Mouse (Mus musculus): ENCODE data around the gene Ccdc9. TPM values are rescaled to one million over a fixed set of nuclear protein-coding genes. Genes with fewer than 3 reads are reported as not detected.
"Not testable (repeated sequence)": the region's sequence is repeated elsewhere in the genome, so short reads cannot be mapped to it uniquely, and the experiment has no call there.

Gene Ccdc9
- total RNA-seq, 2 experiments from 2014 or later: 94.3 to 95.1 TPM

DNA sequence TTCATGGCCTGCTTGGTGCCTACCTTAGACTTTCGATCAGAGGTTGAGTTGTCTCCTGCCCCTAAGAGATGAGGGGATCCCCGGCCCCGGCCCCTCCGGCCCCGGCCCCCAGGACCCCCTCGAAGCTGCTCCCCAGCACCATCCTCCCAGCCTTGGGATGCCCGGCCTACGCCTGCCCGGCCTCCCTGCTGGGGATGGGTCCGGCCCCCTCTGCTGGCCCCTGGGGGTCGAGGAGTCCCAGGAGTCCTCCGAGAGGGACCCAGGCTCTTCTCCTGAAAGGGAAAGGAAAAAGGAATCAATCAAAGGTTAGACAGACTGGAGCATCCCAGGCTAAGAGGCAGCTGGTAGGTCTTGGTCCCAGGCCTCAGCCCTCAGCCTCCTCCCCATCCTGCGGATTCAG lies 4.3 kb downstream of the Ccdc9 start:
- intact Hi-C loops (cut with DNase I): no loop called here
- Histone ChIP-seq H3K27ac (no peak overlapping the region), H3K4me3 (no peak overlapping the region)
- no peak for DNase-seq (ENCODE audit: extremely low spot score in 1 of 2, low spot score in 2 of 2)
- TF ChIP-seq CTCF (IDR thresholded peaks at IDR 0.05): no peak

DNA sequence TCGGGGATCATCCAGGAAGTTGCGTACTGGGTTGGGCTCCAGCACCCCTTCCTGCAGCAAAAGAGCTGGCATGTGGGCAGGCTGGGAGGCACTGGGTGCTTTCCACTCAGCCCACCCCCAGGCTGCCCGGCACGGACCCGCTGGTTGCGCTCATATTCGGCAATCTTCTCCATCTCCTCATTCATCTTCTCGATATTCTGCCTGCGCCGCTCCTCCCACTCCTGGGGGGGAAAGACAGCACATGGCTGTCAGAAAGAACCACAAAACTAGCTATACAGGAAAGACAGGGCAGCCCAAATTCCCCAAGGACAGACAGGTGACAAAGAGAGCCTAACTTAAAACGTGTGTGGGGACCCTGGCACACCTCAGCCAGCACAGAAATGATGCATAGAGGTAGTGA lies 5.9 kb downstream of the Ccdc9 start:
- intact Hi-C loops (cut with DNase I): no loop called here
- Histone ChIP-seq H3K4me3 (no peak overlapping the region), H3K27ac (no peak overlapping the region)
- TF ChIP-seq CTCF (IDR thresholded peaks at IDR 0.05): no peak
- no peak for DNase-seq (ENCODE audit: extremely low spot score in 1 of 2, low spot score in 2 of 2)

DNA sequence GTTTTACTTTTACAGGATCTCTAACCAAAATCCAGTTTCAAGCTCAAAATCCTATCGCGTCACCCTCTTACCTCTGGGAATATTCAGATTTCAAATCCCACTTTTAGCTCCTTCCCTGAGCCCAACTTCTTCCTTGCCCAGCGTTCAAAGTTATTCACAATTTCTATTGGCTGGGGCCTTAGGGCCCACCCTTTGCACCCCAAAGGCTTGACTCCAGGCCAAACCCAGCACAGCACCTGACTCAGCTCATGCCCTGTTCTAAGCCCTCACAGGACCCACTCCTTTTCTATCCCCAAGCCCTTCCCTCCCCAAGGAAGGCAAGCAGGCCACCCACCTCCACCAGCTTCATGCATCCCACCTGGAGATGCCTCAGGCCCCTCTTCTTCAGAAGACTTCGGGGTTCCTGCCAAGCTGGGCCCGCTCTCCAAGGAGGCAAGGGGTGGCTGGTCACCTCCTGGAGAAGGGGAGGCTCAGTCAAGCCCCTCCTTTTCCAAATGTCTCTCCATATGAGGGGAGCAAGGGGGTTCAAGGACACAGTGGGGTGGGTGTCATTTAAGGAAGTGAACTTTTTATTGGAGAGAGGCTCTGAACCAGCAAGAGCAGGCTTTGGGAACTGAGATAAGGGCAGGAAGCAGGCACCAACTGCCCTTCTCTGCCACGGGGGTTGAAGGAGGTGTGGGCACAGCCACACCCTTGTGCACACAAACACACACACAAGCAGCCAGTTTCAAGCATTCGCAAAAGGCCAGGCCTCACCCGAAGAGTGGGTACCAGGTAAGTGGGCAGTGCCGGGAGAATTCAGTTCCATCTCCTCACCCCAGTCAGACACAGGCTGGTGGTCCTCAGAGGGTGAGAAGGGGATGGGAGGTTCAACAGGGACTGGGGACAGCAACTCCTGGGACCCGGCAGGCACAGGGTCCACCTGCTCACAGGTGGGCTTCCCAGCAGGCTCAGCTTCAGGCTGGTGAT lies 11.4 kb downstream of the Ccdc9 start:
- no peak for TF ChIP-seq CTCF (IDR thresholded peaks at IDR 0.05)
- intact Hi-C loops (cut with DNase I): no loop called here
- no peak for DNase-seq (ENCODE audit: extremely low spot score in 1 of 2, low spot score in 2 of 2)

DNA sequence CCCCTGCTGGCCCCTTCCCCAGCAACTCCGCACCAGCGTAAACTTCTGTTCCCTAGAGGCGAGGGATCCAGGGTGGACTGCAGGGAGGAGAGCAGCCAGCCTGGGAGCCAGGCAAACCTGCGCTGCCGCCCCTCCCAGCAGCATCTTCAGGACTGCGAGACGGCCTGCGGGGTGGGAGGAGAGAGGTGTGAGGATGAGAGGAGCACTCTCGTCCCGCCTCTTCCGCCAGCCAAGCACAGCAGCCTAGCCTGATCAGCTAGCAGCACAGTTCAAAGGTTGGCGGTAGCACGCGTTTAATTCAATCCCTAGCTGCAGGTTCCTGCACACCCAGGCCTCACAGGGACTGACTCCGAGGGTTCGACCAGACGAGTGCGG lies 12.8 kb downstream of the Ccdc9 start:
- intact Hi-C loops (cut with DNase I): no loop called here
- DNase-seq (ENCODE audit: extremely low spot score in 1 of 2, low spot score in 2 of 2): peak; percentile 62 to 67
- peak overlapping the region; percentile 86 for H3K4me3 ChIP-seq
- TF ChIP-seq CTCF (IDR thresholded peaks at IDR 0.05): no peak
- H3K27ac ChIP-seq: peak overlapping the region; percentile 67

More for the DNA sequence above, 11.4 kb downstream of the Ccdc9 start:
- no peak overlapping the region for H3K4me3 ChIP-seq
- H3K27ac ChIP-seq: no peak overlapping the region

DNA sequence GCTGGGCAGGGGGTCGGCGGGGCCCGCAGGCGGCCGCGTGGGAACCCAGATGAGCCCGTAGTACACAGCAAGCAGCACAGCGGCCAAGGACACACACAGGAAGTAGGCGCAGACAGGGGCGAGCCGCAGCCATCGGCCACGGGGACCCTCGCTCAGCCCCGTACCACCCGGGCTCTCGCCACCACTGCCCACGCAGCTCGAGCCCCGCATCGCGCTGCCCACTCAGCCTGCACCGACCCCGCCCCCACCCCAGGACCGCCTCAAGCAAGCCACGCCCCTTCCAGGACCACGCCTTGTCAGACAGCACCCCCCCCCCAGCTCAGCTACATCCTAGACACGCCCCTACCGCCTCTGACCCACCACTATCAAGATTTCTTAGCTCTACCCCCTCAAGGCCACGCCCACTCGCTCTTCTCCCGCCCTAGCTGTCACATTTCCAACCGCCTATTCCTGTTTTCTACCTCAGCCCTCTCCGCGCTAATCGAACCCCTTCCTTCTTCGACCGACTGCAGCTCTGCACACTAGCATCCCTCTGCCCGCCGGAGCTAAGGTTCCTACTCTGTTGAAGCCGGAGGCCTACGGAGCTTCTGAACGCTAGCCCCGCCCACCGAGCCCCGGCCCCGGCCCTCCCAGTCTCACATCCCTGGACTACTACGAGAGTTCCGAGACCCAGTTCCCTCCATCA lies 13.4 kb downstream of the Ccdc9 start, which contains the start of gene Inafm1:
Inafm1 (minus strand) TSS at position 537 of the 685 bp plus-strand sequence.
- peak within 1 kb of the TSS; percentile 89 for H3K27ac ChIP-seq
- TF ChIP-seq CTCF (IDR thresholded peaks at IDR 0.05): no peak
- peak; percentile 64 to 84 for DNase-seq (ENCODE audit: extremely low spot score in 1 of 2, low spot score in 2 of 2)
- intact Hi-C loops (cut with DNase I): no loop called here
- peak within 1 kb of the TSS; percentile 86 for H3K4me3 ChIP-seq

- Histone ChIP-seq H3K27ac (peak overlapping the region; percentile 89), H3K4me3 (peak overlapping the region; percentile 86)
- DNase-seq (ENCODE audit: extremely low spot score in 1 of 2, low spot score in 2 of 2): peak; percentile 67 to 80
- TF ChIP-seq CTCF (IDR thresholded peaks at IDR 0.05): peak; percentile 26
- intact Hi-C loops (cut with DNase I): no loop called here
These were observed 13.9 kb downstream of the Ccdc9 start for GRCm38 (mm10) chr7:16272681-16273080.

DNA sequence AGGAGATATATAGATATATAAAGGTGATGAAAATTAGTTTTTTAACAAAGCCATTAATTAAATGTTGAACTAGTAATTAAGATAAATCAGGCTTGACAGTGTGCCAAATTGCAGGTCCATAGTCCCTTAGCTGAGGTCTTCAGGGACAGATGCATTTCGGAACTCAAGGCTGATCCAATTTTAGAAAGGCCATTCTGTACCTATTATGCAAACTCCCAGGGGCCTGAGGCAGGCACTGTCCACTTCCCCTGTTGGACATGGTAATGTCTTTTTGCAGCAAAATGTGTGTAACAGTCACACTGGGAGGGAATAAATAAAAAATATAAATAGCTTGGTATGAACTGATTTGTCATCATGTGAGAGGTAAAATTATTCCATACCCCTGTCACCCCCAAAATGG lies 15.5 kb downstream of the Ccdc9 start:
- no peak for DNase-seq (ENCODE audit: extremely low spot score in 1 of 2, low spot score in 2 of 2)
- Histone ChIP-seq H3K4me3 (no peak overlapping the region), H3K27ac (no peak overlapping the region; the same call in 1 of the 2 replicates)
- no peak for TF ChIP-seq CTCF (IDR thresholded peaks at IDR 0.05)
- intact Hi-C loops (cut with DNase I): no loop called here

DNA sequence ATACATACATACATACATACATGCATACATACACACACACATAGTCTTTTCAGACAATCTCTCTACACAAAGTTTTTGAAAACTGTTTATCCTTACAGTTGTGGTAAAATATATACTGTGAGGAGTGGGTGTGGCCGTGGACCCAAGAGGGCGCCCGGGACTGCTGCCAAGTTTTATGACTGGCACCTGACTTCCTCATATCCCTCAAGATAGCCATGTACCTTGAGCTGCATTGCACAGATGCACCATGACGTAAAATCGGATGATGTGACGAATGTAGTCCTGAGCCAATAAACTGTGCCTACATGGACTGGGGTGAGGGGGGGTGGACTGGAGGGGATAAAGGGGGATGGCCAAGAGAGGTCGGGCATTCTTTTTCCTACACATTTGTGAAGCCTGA lies 20.0 kb downstream of the Ccdc9 start:
- DNase-seq (ENCODE audit: extremely low spot score in 1 of 2, low spot score in 2 of 2): not testable (repeated sequence)
- intact Hi-C loops (cut with DNase I): loop anchor here (10.0 kb wide), 1 partner anchor 172 kb away; the partner anchor contains the start of gene Napa

GRCm38 (mm10) chr7:16265856-16266255 lies 20.7 kb downstream of the Ccdc9 start:
- no peak for TF ChIP-seq CTCF (IDR thresholded peaks at IDR 0.05)
- DNase-seq (ENCODE audit: extremely low spot score in 1 of 2, low spot score in 2 of 2): no peak
- Histone ChIP-seq H3K27ac (no peak overlapping the region), H3K4me3 (no peak overlapping the region)
- intact Hi-C loops (cut with DNase I): loop anchor here (10.0 kb wide), 1 partner anchor 171 kb away; the partner anchor contains the start of gene Napa

More for the DNA sequence above, 20.0 kb downstream of the Ccdc9 start:
- not testable (repeated sequence) for H3K4me3 ChIP-seq, H3K27ac ChIP-seq

DNA sequence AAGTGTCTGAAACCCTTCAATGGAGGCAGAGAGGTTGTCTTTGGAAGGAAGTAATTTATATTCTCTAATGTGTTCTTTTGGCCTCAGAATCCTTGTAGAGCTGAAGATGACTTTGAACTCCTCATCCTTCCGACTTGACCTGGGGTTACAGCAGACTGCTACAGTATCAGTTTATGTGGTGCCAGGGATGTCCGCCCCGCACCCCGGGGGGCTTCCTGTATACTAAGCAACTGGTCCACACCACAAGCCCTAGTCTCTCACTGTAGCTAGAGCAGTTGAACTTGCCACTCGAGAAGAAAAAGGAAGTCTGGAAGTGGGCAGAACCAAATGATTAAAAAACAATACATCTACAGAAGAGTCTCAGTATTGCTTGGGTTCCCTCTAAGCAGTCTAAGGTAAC lies 22.8 kb downstream of the Ccdc9 start:
- intact Hi-C loops (cut with DNase I): loop anchor here (1.0 to 10.0 kb wide), 2 partner anchors 72 to 169 kb away; partner anchors contain the start of gene Napa
- Histone ChIP-seq H3K4me3 (no peak overlapping the region), H3K27ac (no peak overlapping the region)
- no peak for DNase-seq (ENCODE audit: extremely low spot score in 1 of 2, low spot score in 2 of 2)
- TF ChIP-seq CTCF (IDR thresholded peaks at IDR 0.05): no peak

GRCm38 (mm10) chr7:16263015-16263787 lies 23.4 kb downstream of the Ccdc9 start:
- H3K4me3 ChIP-seq: no peak overlapping the region
- DNase-seq (ENCODE audit: extremely low spot score in 1 of 2, low spot score in 2 of 2): peak; percentile 69 to 77
- peak; percentile 68 for TF ChIP-seq CTCF (IDR thresholded peaks at IDR 0.05)
- no peak overlapping the region for H3K27ac ChIP-seq
- intact Hi-C loops (cut with DNase I): loop anchor here (1.0 to 10.0 kb wide), 2 partner anchors 71 to 168 kb away; partner anchors contain the start of gene Napa
